Mouse (Mus musculus) thymus, postnatal 0 days (tissue): ENCODE data around the gene Tsc22d3. TPM values are rescaled to one million over a fixed set of nuclear protein-coding genes. Genes with fewer than 3 reads are reported as not detected.
"Not testable (repeated sequence)": the region's sequence is repeated elsewhere in the genome, so short reads cannot be mapped to it uniquely, and the experiment has no call there.

Experiments
- DNase-seq: peaks from one replicate; pipeline ENCODE4 v3.0.0-alpha.2; 2015; ENCODE audit warnings: low spot score
- polyA plus RNA-seq: library from polyadenylated mRNA; unstranded; fragments of >200 nt; fragmentation: Nextera tagmentation; extraction: Ambion mirVana; gene quantifications from 2 replicates; pipeline ENCODE4 v1.2.1, GENCODE M21; 2015

Tsc22d3 gene
- polyA plus RNA-seq, 1 experiment from 2014 or later: 74.0 TPM

GRCm38 (mm10) chrX:140529074-140529561 lies 71.3 kb downstream of the Tsc22d3 start:
- DNase-seq: no peak

GRCm38 (mm10) chrX:140527231-140527630 lies 73.2 kb downstream of the Tsc22d3 start:
- no peak for DNase-seq

- no peak for DNase-seq
Measured at GRCm38 (mm10) chrX:140526253-140526618, 74.2 kb downstream of the Tsc22d3 start.

- no peak for DNase-seq
Measured at GRCm38 (mm10) chrX:140525604-140526252, 74.7 kb downstream of the Tsc22d3 start.

GRCm38 (mm10) chrX:140524231-140524630 lies 76.2 kb downstream of the Tsc22d3 start:
- no peak for DNase-seq

GRCm38 (mm10) chrX:140522071-140522765 lies 78.2 kb downstream of the Tsc22d3 start:
- no peak for DNase-seq

GRCm38 (mm10) chrX:140520146-140521102 lies 80.0 kb downstream of the Tsc22d3 start:
- DNase-seq: peak; percentile 82

GRCm38 (mm10) chrX:140518351-140518750 lies 82.1 kb downstream of the Tsc22d3 start:
- no peak for DNase-seq

- DNase-seq: no peak
Measured at GRCm38 (mm10) chrX:140513379-140513778, 87.1 kb downstream of the Tsc22d3 start.

GRCm38 (mm10) chrX:140511687-140512651 lies 88.5 kb downstream of the Tsc22d3 start:
- no peak for DNase-seq

- DNase-seq: no peak
Measured at GRCm38 (mm10) chrX:140510696-140511429, 89.6 kb downstream of the Tsc22d3 start.

- DNase-seq: no peak
Measured at GRCm38 (mm10) chrX:140509817-140510216, 90.6 kb downstream of the Tsc22d3 start.

GRCm38 (mm10) chrX:140508791-140509190 lies 91.7 kb downstream of the Tsc22d3 start:
- not testable (repeated sequence) for DNase-seq

GRCm38 (mm10) chrX:140507377-140507776 lies 93.1 kb downstream of the Tsc22d3 start:
- DNase-seq: no peak

- DNase-seq: no peak
Measured at GRCm38 (mm10) chrX:140506436-140507180, 93.9 kb downstream of the Tsc22d3 start.

GRCm38 (mm10) chrX:140505497-140506238 lies 94.8 kb downstream of the Tsc22d3 start:
- DNase-seq: peak; percentile 89

GRCm38 (mm10) chrX:140503905-140504304 lies 96.6 kb downstream of the Tsc22d3 start:
- peak; percentile 80 for DNase-seq
